Mouse (Mus musculus): ENCODE data around the gene Gss. TPM values are rescaled to one million over a fixed set of nuclear protein-coding genes. Genes with fewer than 3 reads are reported as not detected.

Gss gene
- polyA plus RNA-seq, 1 experiment from 2014 or later, result 27.1 TPM

GRCm38 (mm10) chr2:155580331-155580730 is 12.3 kb downstream of the Gss start:
- Histone ChIP-seq H3K4me3 (ENCODE audit: low read depth, low read length) (no peak overlapping the region), H3K27ac (replicated peaks; ENCODE audit: low read depth, low read length) (no peak overlapping the region), H3K36me3 (ENCODE audit: control insufficient read depth, insufficient read depth, low read length) (peaks cover 9% of the 10 kb centered on the region; the same call in 1 of the 2 replicates), H3K9me3 (ENCODE audit: control insufficient read depth, low read length) (no peaks in the 10 kb centered on the region; the same call in 1 of the 2 replicates), H3K9ac (ENCODE audit: low read depth, low read length) (no peak overlapping the region), H3K4me1 (ENCODE audit: control insufficient read depth, insufficient read depth, low read length) (no peaks in the 10 kb centered on the region), H3K4me2 (ENCODE audit: low read depth, low read length) (no peak overlapping the region), H3K27me3 (replicated peaks; ENCODE audit: control insufficient read depth, insufficient read depth, low read length) (no peaks in the 10 kb centered on the region)
- ATAC-seq (ENCODE audit: low read depth) (no peak), DNase-seq (ENCODE audit: low spot score) (no peak)
- 94% methylated on average over 3 of the region's 3 CpGs for WGBS

- DNase-seq (ENCODE audit: low spot score), result no peak
- H3K4me1 ChIP-seq (ENCODE audit: control insufficient read depth, insufficient read depth, low read length), result no peaks in the 10 kb centered on the region
- no peak overlapping the region for H3K4me3 ChIP-seq (ENCODE audit: low read depth, low read length)
- no peaks in the 10 kb centered on the region; the same call in 1 of the 2 replicates for H3K9me3 ChIP-seq (ENCODE audit: control insufficient read depth, low read length)
- H3K27me3 ChIP-seq (replicated peaks; ENCODE audit: control insufficient read depth, insufficient read depth, low read length), result no peaks in the 10 kb centered on the region
- 78% methylated on average over 9 of the region's 9 CpGs for WGBS
- no peak overlapping the region for H3K4me2 ChIP-seq (ENCODE audit: low read depth, low read length)
- ATAC-seq (ENCODE audit: low read depth), result no peak
- H3K27ac ChIP-seq (replicated peaks; ENCODE audit: low read depth, low read length), result no peak overlapping the region
- peaks cover 11% of the 10 kb centered on the region; the same call in 1 of the 2 replicates for H3K36me3 ChIP-seq (ENCODE audit: control insufficient read depth, insufficient read depth, low read length)
- no peak overlapping the region for H3K9ac ChIP-seq (ENCODE audit: low read depth, low read length)
Measured at GRCm38 (mm10) chr2:155576656-155577055, 16.0 kb downstream of the Gss start.

GRCm38 (mm10) chr2:155574700-155575099 is 17.9 kb downstream of the Gss start:
- Histone ChIP-seq H3K4me1 (ENCODE audit: control insufficient read depth, insufficient read depth, low read length) (no peaks in the 10 kb centered on the region), H3K4me2 (ENCODE audit: low read depth, low read length) (no peak overlapping the region), H3K36me3 (ENCODE audit: control insufficient read depth, insufficient read depth, low read length) (peaks cover 11% of the 10 kb centered on the region; the same call in 1 of the 2 replicates), H3K4me3 (ENCODE audit: low read depth, low read length) (no peak overlapping the region), H3K27ac (replicated peaks; ENCODE audit: low read depth, low read length) (no peak overlapping the region), H3K9me3 (ENCODE audit: control insufficient read depth, low read length) (no peaks in the 10 kb centered on the region; the same call in 1 of the 2 replicates), H3K9ac (ENCODE audit: low read depth, low read length) (no peak overlapping the region), H3K27me3 (replicated peaks; ENCODE audit: control insufficient read depth, insufficient read depth, low read length) (no peaks in the 10 kb centered on the region)
- no peak for ATAC-seq (ENCODE audit: low read depth)
- WGBS, result 85% methylated on average over 4 of the region's 4 CpGs
- DNase-seq (ENCODE audit: low spot score), result no peak

- Histone ChIP-seq H3K4me2 (ENCODE audit: low read depth, low read length) (no peak overlapping the region), H3K36me3 (ENCODE audit: control insufficient read depth, insufficient read depth, low read length) (peaks cover 11% of the 10 kb centered on the region; the same call in 1 of the 2 replicates), H3K27me3 (replicated peaks; ENCODE audit: control insufficient read depth, insufficient read depth, low read length) (no peaks in the 10 kb centered on the region), H3K27ac (replicated peaks; ENCODE audit: low read depth, low read length) (no peak overlapping the region), H3K4me1 (ENCODE audit: control insufficient read depth, insufficient read depth, low read length) (no peaks in the 10 kb centered on the region), H3K4me3 (ENCODE audit: low read depth, low read length) (no peak overlapping the region), H3K9ac (ENCODE audit: low read depth, low read length) (no peak overlapping the region), H3K9me3 (ENCODE audit: control insufficient read depth, low read length) (no peaks in the 10 kb centered on the region; the same call in 1 of the 2 replicates)
- 89% methylated on average over 7 of the region's 7 CpGs for WGBS
- ATAC-seq (ENCODE audit: low read depth) (no peak), DNase-seq (ENCODE audit: low spot score) (no peak)
Measured at GRCm38 (mm10) chr2:155573996-155574395, 18.6 kb downstream of the Gss start.

DNA sequence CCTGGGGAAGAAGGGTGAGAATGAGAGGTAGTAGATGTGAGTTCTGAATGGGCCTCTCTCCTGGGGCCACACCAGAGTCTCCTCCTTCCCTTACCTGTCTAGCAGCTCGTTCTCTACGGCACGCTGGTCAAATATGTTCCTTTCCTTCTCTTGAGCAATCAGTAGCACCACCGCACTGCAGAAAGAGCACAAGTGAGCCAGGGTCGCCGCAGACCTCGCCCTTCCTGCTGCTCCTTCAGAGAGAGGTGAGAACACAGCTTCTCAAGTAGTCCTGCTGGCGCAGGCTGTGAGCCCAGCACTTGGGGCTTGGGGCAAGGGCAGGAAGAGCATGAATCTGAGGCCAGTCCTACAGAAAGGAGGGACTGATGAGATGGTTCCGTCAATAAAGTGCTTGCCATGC is 19.6 kb downstream of the Gss start:
- Histone ChIP-seq H3K9ac (ENCODE audit: low read depth, low read length) (no peak overlapping the region), H3K9me3 (ENCODE audit: control insufficient read depth, low read length) (no peaks in the 10 kb centered on the region; the same call in 1 of the 2 replicates), H3K4me3 (ENCODE audit: low read depth, low read length) (no peak overlapping the region), H3K4me1 (ENCODE audit: control insufficient read depth, insufficient read depth, low read length) (no peaks in the 10 kb centered on the region), H3K4me2 (ENCODE audit: low read depth, low read length) (no peak overlapping the region), H3K27me3 (replicated peaks; ENCODE audit: control insufficient read depth, insufficient read depth, low read length) (no peaks in the 10 kb centered on the region), H3K27ac (replicated peaks; ENCODE audit: low read depth, low read length) (no peak overlapping the region), H3K36me3 (ENCODE audit: control insufficient read depth, insufficient read depth, low read length) (peaks cover 11% of the 10 kb centered on the region; the same call in 1 of the 2 replicates)
- WGBS, result 88% methylated on average over 9 of the region's 9 CpGs
- no peak for ATAC-seq (ENCODE audit: low read depth)
- no peak for DNase-seq (ENCODE audit: low spot score)

- 42% methylated on average over 3 of the region's 3 CpGs for WGBS
- ATAC-seq (ENCODE audit: low read depth), result 0 out of 2 replicates have a peak, but pooled peaks have one; percentile 33
- H3K4me1 ChIP-seq (ENCODE audit: control insufficient read depth, insufficient read depth, low read length), result no peaks in the 10 kb centered on the region
- H3K27ac ChIP-seq (replicated peaks; ENCODE audit: low read depth, low read length), result no peak overlapping the region
- no peaks in the 10 kb centered on the region for H3K9me3 ChIP-seq (ENCODE audit: control insufficient read depth, low read length)
- no peaks in the 10 kb centered on the region for H3K27me3 ChIP-seq (replicated peaks; ENCODE audit: control insufficient read depth, insufficient read depth, low read length)
- peaks cover 25% of the 10 kb centered on the region for H3K36me3 ChIP-seq (ENCODE audit: control insufficient read depth, insufficient read depth, low read length)
- H3K4me3 ChIP-seq (ENCODE audit: low read depth, low read length), result no peak overlapping the region
- DNase-seq (ENCODE audit: low spot score), result peak; percentile 3
- H3K9ac ChIP-seq (ENCODE audit: low read depth, low read length), result no peak overlapping the region
- no peak overlapping the region for H3K4me2 ChIP-seq (ENCODE audit: low read depth, low read length)
Measured at GRCm38 (mm10) chr2:155569223-155569807, 23.3 kb downstream of the Gss start.

- no peak overlapping the region for H3K27ac ChIP-seq (replicated peaks; ENCODE audit: low read depth, low read length)
- 90% methylated on average over 5 of the region's 5 CpGs for whole genome bisulfite sequencing
- H3K4me2 ChIP-seq (ENCODE audit: low read depth, low read length), result no peak overlapping the region
- no peak for ATAC-seq (ENCODE audit: low read depth)
- no peaks in the 10 kb centered on the region for H3K9me3 ChIP-seq (ENCODE audit: control insufficient read depth, low read length)
- H3K4me3 ChIP-seq (ENCODE audit: low read depth, low read length), result no peak overlapping the region
- H3K36me3 ChIP-seq (ENCODE audit: control insufficient read depth, insufficient read depth, low read length), result peaks cover 41% of the 10 kb centered on the region
- H3K9ac ChIP-seq (ENCODE audit: low read depth, low read length), result no peak overlapping the region
- H3K27me3 ChIP-seq (replicated peaks; ENCODE audit: control insufficient read depth, insufficient read depth, low read length), result no peaks in the 10 kb centered on the region
- DNase-seq (ENCODE audit: low spot score), result no peak
- H3K4me1 ChIP-seq (ENCODE audit: control insufficient read depth, insufficient read depth, low read length), result no peaks in the 10 kb centered on the region
Measured at GRCm38 (mm10) chr2:155567751-155568150, 24.9 kb downstream of the Gss start.

DNA sequence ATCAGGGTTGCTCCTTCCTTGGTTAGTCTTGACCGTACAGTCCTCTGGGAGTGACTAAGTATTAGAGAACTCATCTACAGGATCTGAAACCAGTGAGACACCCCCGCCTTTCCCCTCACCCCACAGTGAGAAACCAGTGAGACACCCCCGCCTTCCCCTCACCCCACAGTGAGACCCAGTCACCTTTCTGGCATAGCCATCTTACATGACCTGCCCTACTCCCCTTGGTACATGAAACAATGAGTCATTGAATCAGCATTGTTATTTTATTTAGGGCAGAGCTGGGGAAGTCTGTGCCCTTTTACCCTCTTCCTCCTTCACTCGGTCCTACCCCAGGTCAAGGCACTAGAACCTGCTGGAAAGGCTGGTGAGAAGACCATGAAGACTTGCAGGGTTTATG is 29.7 kb downstream of the Gss start:
- no peak overlapping the region for H3K4me3 ChIP-seq (ENCODE audit: low read depth, low read length)
- H3K27me3 ChIP-seq (replicated peaks; ENCODE audit: control insufficient read depth, insufficient read depth, low read length), result no peaks in the 10 kb centered on the region
- H3K9ac ChIP-seq (ENCODE audit: low read depth, low read length), result no peak overlapping the region
- no peak overlapping the region for H3K4me2 ChIP-seq (ENCODE audit: low read depth, low read length)
- 81% methylated on average over 4 of the region's 4 CpGs for WGBS
- no peaks in the 10 kb centered on the region for H3K9me3 ChIP-seq (ENCODE audit: control insufficient read depth, low read length)
- ATAC-seq (ENCODE audit: low read depth) (no peak), DNase-seq (ENCODE audit: low spot score) (no peak)
- H3K4me1 ChIP-seq (ENCODE audit: control insufficient read depth, insufficient read depth, low read length), result no peaks in the 10 kb centered on the region
- H3K27ac ChIP-seq (replicated peaks; ENCODE audit: low read depth, low read length), result no peak overlapping the region
- H3K36me3 ChIP-seq (ENCODE audit: control insufficient read depth, insufficient read depth, low read length), result peaks cover 41% of the 10 kb centered on the region

- 35% methylated on average over 1 of the region's 1 CpGs for WGBS
- no peak overlapping the region for H3K9ac ChIP-seq (ENCODE audit: low read depth, low read length)
- no peak overlapping the region for H3K4me2 ChIP-seq (ENCODE audit: low read depth, low read length)
- H3K36me3 ChIP-seq (ENCODE audit: control insufficient read depth, insufficient read depth, low read length), result peaks cover 35% of the 10 kb centered on the region
- H3K27ac ChIP-seq (replicated peaks; ENCODE audit: low read depth, low read length), result no peak overlapping the region
- no peaks in the 10 kb centered on the region for H3K27me3 ChIP-seq (replicated peaks; ENCODE audit: control insufficient read depth, insufficient read depth, low read length)
- no peak overlapping the region for H3K4me3 ChIP-seq (ENCODE audit: low read depth, low read length)
- no peaks in the 10 kb centered on the region for H3K4me1 ChIP-seq (ENCODE audit: control insufficient read depth, insufficient read depth, low read length)
- ATAC-seq (ENCODE audit: low read depth), result no peak
- DNase-seq (ENCODE audit: low spot score), result no peak
- H3K9me3 ChIP-seq (ENCODE audit: control insufficient read depth, low read length), result no peaks in the 10 kb centered on the region
Measured at GRCm38 (mm10) chr2:155562209-155562608, 30.4 kb downstream of the Gss start.

Measured in embryonic facial prominence, embryonic 14.5 days (tissue).